Mouse (Mus musculus) lung, postnatal 0 days (tissue): ENCODE results near the gene Zfp667. TPM values are rescaled to one million over a fixed set of nuclear protein-coding genes. Genes with fewer than 3 reads are reported as not detected.
A peak's percentile ranks its signal among the peaks of the same experiment; 100 is the strongest.
"Not testable (repeated sequence)": the region's sequence is repeated elsewhere in the genome, so short reads cannot be mapped to it uniquely, and the experiment has no call there.

Source experiments
- ATAC-seq: fragments of 200-750 bp; cut with Nextera tagmentation; 2 replicates; pipeline ENCODE4 v1.8.0; 2017; ENCODE audit warnings: moderate library complexity
- DNase-seq: peaks from one replicate; pipeline ENCODE4 v3.0.0-alpha.2; 2016; ENCODE audit warnings: low spot score
- H3K27ac ChIP-seq: fragments of 300-500 bp; sonication (generic); 2 replicates; pipeline ENCODE4 v1.5.1; 2014; ENCODE audit warnings: antibody characterized with exemption, mild to moderate bottlenecking, low read length, mixed read lengths
- H3K27me3 ChIP-seq: fragments of 300-500 bp; sonication (generic); replicated peaks from 2 replicates; pipeline ENCODE4 v1.6.1; 2014; ENCODE audit warnings: low read length, mixed read lengths; ENCODE audit not compliant: insufficient read depth
- H3K36me3 ChIP-seq: fragments of 300-500 bp; sonication (generic); 2 replicates; pipeline ENCODE4 v1.6.1; 2014; ENCODE audit warnings: low read length, mixed read lengths; ENCODE audit not compliant: insufficient read depth
- H3K4me1 ChIP-seq: fragments of 300-500 bp; sonication (generic); 2 replicates; pipeline ENCODE4 v1.6.1; 2014; ENCODE audit warnings: antibody characterized with exemption, low read depth, low read length, mixed read lengths; ENCODE audit not compliant: insufficient read depth
- H3K4me2 ChIP-seq: fragments of 300-500 bp; sonication (generic); replicated peaks from 2 replicates; pipeline ENCODE4 v1.6.1; 2014; ENCODE audit warnings: low read depth, mild to moderate bottlenecking, low read length, moderate library complexity, mixed read lengths
- H3K4me3 ChIP-seq: fragments of 300-500 bp; sonication (generic); 2 replicates; pipeline ENCODE4 v1.5.1; 2014; ENCODE audit warnings: low read depth, low read length
- H3K9ac ChIP-seq: fragments of 300-500 bp; sonication (generic); replicated peaks from 2 replicates; pipeline ENCODE4 v1.6.1; 2014; ENCODE audit warnings: low read depth, mild to moderate bottlenecking
- H3K9me3 ChIP-seq: fragments of 300-500 bp; sonication (generic); 2 replicates; pipeline ENCODE4 v1.6.1; 2016; ENCODE audit warnings: low read length, mixed read lengths
- CTCF ChIP-seq: IDR thresholded peaks from 2 replicates; pipeline ENCODE4 v1.5.1; 2016; ENCODE audit warnings: antibody characterized with exemption, mild to moderate bottlenecking
- EP300 ChIP-seq: IDR thresholded peaks from 2 replicates; pipeline ENCODE4 v1.6.1; 2016; ENCODE audit warnings: antibody characterized with exemption, mild to moderate bottlenecking, control low read depth
- WGBS: fragments of 180-500 bp; shearing (Covaris S2); extraction: QIAGEN DNeasy Blood & Tissue Kit; methylation state at CpG from one replicate; pipeline ENCODE4 v1.1.7; 2014; 5-methylcytosine and 5-hydroxymethylcytosine counted together
- polyA plus RNA-seq: library from polyadenylated mRNA; unstranded; fragments of >200 nt; fragmentation: Nextera tagmentation; extraction: Ambion mirVana; gene quantifications from 2 replicates; pipeline ENCODE4 v1.2.1, GENCODE M21; 2015

The Zfp667 gene
- polyA plus RNA-seq, 1 experiment from 2014 or later: 4.7 TPM

GRCm38 (mm10) chr7:6257386-6257785, 29.0 kb upstream of the Zfp667 start:
- ATAC-seq (no peak), DNase-seq (no peak)
- H3K27me3 ChIP-seq: no peaks in the 10 kb centered on the region
- no peak overlapping the region for H3K27ac ChIP-seq
- WGBS: 84% methylated on average over 4 of the region's 4 CpGs
- H3K9me3 ChIP-seq: no peaks in the 10 kb centered on the region
- H3K9ac ChIP-seq: no peak overlapping the region
- no peak overlapping the region for H3K4me2 ChIP-seq
- no peaks in the 10 kb centered on the region for H3K36me3 ChIP-seq
- H3K4me3 ChIP-seq: no peak overlapping the region
- H3K4me1 ChIP-seq: no peaks in the 10 kb centered on the region
- TF ChIP-seq EP300 (no peak), CTCF (no peak)

DNA sequence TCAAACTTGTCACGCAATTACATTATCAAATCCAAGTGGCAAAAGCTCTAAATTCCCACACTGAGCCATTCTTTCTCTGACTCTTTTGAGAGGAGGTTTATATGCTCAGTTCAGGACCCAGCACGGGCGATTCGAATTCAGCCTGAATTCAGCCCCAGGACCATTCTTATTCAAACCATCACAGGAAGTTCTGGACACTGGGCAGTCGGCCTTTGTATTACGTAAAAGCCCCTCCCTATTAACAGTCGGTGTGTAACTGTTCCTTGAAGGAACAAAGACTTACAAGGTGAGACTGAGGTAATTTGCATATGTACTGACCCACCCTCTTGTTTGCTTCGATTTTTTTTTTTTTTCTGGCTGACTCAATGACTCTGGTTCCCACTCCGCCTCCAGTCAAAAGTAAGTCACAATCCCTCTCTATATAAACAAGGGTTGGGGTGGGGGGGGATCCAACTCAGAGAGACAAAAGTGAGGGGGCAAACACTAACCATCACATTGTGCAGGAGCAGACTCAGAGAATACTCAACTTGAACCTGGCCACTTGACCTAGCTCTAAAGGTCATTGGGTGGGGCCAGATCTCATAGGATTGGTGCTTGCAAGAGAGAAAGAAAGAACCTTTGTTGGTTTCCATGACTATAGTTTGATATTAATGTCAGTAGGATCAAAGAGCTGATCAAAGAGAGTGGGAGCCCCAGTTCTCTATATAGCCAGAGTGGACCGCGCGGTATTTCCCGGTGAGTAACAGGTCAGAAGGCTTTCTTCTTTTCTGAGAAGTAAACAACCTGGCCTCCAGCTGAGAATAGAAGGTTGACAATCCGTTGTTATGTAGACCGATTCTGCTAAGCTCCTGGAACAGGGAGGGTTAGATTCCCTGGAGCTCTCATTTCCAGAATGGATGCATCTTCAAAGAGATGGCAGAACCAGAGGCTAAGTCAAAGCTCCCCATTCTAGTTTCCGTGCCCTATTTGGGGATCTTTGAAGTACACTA, 27.9 kb upstream of the Zfp667 start:
- Histone ChIP-seq H3K4me2 (no peak overlapping the region), H3K9ac (no peak overlapping the region), H3K4me1 (no peaks in the 10 kb centered on the region), H3K9me3 (no peaks in the 10 kb centered on the region), H3K4me3 (no peak overlapping the region), H3K27me3 (no peaks in the 10 kb centered on the region), H3K36me3 (no peaks in the 10 kb centered on the region), H3K27ac (no peak overlapping the region)
- DNase-seq (no peak), ATAC-seq (no peak)
- TF ChIP-seq EP300: no peak
- no peak for TF ChIP-seq CTCF
- 42% methylated on average over 16 of the region's 16 CpGs for WGBS

DNA sequence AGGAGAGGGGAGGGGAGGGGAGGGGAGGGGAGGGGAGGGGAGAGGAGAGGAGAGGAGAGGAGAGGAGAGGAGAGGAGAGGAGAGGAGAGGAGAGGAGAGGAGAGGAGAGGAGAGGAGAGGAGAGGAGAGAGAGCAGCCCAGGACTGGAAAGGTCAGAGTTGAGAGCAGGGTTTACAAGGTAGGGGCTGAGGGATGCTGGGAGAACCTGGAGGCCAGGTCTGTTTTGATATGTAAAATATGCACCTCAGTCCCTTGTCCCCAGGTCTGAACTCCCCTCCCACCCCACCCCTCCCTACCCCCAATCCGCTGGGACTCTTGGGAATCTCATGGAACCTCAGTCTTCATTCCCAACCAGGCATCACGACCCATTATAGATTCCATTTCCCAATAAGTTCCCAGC, 26.4 kb upstream of the Zfp667 start:
- not testable (repeated sequence) for H3K36me3 ChIP-seq, DNase-seq, H3K9me3 ChIP-seq, H3K4me3 ChIP-seq, H3K4me1 ChIP-seq, H3K4me2 ChIP-seq, H3K27ac ChIP-seq, H3K27me3 ChIP-seq, H3K9ac ChIP-seq, ATAC-seq
- WGBS: 45% methylated on average over 2 of the region's 2 CpGs

- DNase-seq (no peak), ATAC-seq (no peak)
- no peaks in the 10 kb centered on the region for H3K4me1 ChIP-seq
- no peak overlapping the region for H3K4me3 ChIP-seq
- no peaks in the 10 kb centered on the region for H3K36me3 ChIP-seq
- no peak for TF ChIP-seq CTCF
- no peak for TF ChIP-seq EP300
- no peak overlapping the region for H3K27ac ChIP-seq
- no peaks in the 10 kb centered on the region for H3K27me3 ChIP-seq
- 75% methylated on average over 3 of the region's 3 CpGs for WGBS
- no peak overlapping the region for H3K9ac ChIP-seq
- no peak overlapping the region for H3K4me2 ChIP-seq
- H3K9me3 ChIP-seq: no peaks in the 10 kb centered on the region
Observed at GRCm38 (mm10) chr7:6262120-6262519, 24.3 kb upstream of the Zfp667 start.

DNA sequence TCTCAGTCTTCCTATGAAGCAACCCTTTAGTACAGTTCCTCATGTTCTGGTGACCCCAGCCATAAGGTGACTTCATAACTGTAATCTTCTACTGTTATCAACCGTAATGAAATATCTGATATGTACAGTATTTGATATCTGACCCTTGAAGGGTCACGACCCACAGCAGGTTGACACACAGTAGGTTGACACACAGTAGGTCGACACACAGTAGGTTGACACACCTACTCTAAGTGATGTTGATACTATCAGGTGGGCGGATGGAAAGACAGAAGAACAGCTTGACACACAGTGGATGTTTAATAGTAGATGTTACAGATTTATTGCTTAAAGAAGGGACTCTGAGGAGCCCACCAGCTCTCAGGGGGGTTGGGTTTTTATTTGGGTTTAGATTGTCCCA, 23.4 kb upstream of the Zfp667 start:
- Histone ChIP-seq H3K4me3 (no peak overlapping the region), H3K9me3 (no peaks in the 10 kb centered on the region), H3K4me2 (no peak overlapping the region), H3K27ac (no peak overlapping the region), H3K36me3 (no peaks in the 10 kb centered on the region), H3K9ac (no peak overlapping the region), H3K4me1 (no peaks in the 10 kb centered on the region), H3K27me3 (no peaks in the 10 kb centered on the region)
- no peak for TF ChIP-seq EP300
- no peak for TF ChIP-seq CTCF
- ATAC-seq: no peak
- 70% methylated on average over 4 of the region's 4 CpGs for WGBS
- no peak for DNase-seq

GRCm38 (mm10) chr7:6265695-6266094, 20.7 kb upstream of the Zfp667 start:
- no peak overlapping the region for H3K27ac ChIP-seq
- no peak for TF ChIP-seq EP300
- peak; percentile 61 for TF ChIP-seq CTCF
- no peaks in the 10 kb centered on the region for H3K9me3 ChIP-seq
- no peak overlapping the region for H3K4me3 ChIP-seq
- H3K36me3 ChIP-seq: no peaks in the 10 kb centered on the region
- H3K4me2 ChIP-seq: no peak overlapping the region
- WGBS: 57% methylated on average over 8 of the region's 8 CpGs
- H3K9ac ChIP-seq: no peak overlapping the region
- no peak for ATAC-seq
- H3K4me1 ChIP-seq: no peaks in the 10 kb centered on the region
- peak; percentile 16 for DNase-seq
- no peaks in the 10 kb centered on the region for H3K27me3 ChIP-seq
